Mouse (Mus musculus) layer of hippocampus, postnatal 14 days (tissue): ENCODE results near the gene Ctr9. TPM values are rescaled to one million over a fixed set of nuclear protein-coding genes. Genes with fewer than 3 reads are reported as not detected.

ENCODE experiments used
- DNase-seq, 2 experiments: peaks; one replicate each; pipeline ENCODE4 v3.0.0; 2021 to 2022; ENCODE audit warnings: low spot score in 2 of 2, mixed read lengths in 1 of 2
- long read RNA-seq, 2 experiments: library from polyadenylated mRNA; stranded (forward); transcript quantifications; one replicate each; pipeline ENCODE4 v2.0.0; 2021
- total RNA-seq, 2 experiments: library from RNA; stranded (reverse); gene quantifications; 2 replicates each; pipeline ENCODE4 v1.2.3; 2021

The Ctr9 gene
- 10 to 100 TPM; 51.6 to 55.8 TPM for total RNA-seq
- long read RNA-seq, experiment 1, full-length matches to known transcripts, result 24 of 32 reads
- long read RNA-seq, experiment 1, partial matches to known transcripts, result 3 of 32 reads
- long read RNA-seq, experiment 1, other reads (novel, unspliced or antisense), result 5 of 32 reads
- long read RNA-seq, experiment 2, full-length matches to known transcripts, result 15 of 23 reads
- long read RNA-seq, experiment 2, partial matches to known transcripts, result 3 of 23 reads
- long read RNA-seq, experiment 2, other reads (novel, unspliced or antisense), result 5 of 23 reads

DNA sequence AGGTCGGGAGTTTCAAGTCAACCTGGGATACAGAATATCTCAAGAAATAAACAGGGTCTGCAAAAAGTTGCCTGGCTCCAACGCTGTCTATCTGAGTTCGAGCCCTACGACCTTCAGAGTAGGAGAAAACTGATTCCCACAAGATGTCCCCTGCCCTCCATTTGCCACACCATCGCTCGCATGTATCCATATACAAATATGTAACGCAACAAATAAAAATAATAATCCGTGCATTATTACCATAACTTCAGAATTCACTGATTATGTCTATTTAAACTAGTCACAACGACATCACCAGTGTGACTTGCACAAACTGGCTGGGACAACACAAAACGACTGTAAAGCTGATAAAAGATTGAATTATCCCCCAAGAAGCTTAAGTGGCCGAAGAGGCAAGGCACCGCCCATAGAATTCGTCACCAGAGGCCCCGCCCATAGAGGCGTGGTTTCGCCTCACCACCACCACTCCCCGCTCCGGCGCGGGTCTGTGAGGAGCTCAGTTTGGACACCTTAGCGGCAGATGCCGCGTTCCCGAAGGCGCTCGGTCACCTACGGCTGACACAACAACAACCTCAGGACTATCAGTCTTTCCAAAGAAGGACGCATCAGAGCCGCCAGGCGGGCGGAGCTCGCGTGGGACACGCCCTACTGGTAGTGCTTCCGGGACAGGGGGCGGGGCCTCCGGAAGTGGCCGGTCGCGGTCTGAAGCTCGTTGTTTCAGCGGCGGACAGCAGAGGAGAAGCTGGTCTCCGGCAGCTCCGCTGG, at the start of gene Ctr9:
Gene Ctr9 (plus strand): TSS at position 671 of the 765 bp plus-strand sequence.
- DNase-seq, result peak; percentile 94 to 98

- no peak for DNase-seq
These were observed 47.7 kb upstream of the Ctr9 start for GRCm38 (mm10) chr7:110981036-110981435.

- no peak for DNase-seq
These were observed 46.6 kb upstream of the Ctr9 start, which contains the start of gene Mrvi1 for GRCm38 (mm10) chr7:110982053-110982705. Mrvi1 (minus strand) TSS chr7:110982461.

GRCm38 (mm10) chr7:110982764-110983163, 46.0 kb upstream of the Ctr9 start:
- peak; percentile 23 to 45 for DNase-seq

DNA sequence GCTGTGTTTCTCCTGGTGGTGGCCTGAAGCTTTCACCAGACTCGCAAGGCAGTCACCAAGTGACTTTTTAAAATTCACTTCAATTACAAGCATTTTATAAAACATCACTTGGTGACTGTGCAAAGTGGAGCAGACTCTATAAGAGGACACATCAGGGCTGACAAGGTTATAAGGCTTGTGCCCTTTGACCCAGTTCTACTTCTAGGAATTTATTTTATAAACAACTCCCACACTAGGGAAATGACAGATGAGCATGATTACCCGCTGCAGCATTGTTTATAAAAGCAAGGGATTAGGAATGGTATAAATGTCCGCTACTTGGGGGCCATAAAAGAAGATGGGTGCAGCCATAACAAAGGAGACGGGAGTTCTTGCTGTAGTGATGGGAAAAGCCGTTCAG, 45.1 kb upstream of the Ctr9 start:
- DNase-seq, result no peak

GRCm38 (mm10) chr7:110985581-110986265, 43.0 kb upstream of the Ctr9 start:
- no peak for DNase-seq

DNA sequence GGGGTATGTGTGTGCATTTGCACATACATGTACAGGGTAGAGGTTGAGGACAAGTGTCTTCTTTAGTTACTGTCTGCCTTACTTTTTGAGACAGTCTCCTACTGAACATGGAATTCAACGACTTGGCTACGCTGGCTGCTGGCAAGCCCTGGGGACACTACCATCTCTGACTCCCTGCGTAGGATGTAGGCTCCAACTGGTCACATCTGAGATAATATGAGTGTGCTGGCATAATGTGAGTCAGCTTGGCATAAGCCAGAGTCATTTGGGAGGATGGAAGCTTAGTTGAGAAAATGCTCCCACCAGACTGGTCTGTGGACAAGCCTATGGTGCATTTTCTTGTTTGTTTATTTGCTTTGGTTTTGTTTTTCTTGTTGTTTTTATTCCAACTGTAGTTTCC, 40.7 kb upstream of the Ctr9 start:
- DNase-seq, result peak in 1 of 2 experiments; percentile 33

- DNase-seq, result no peak
These were observed 39.4 kb upstream of the Ctr9 start for GRCm38 (mm10) chr7:110989286-110989879.

DNA sequence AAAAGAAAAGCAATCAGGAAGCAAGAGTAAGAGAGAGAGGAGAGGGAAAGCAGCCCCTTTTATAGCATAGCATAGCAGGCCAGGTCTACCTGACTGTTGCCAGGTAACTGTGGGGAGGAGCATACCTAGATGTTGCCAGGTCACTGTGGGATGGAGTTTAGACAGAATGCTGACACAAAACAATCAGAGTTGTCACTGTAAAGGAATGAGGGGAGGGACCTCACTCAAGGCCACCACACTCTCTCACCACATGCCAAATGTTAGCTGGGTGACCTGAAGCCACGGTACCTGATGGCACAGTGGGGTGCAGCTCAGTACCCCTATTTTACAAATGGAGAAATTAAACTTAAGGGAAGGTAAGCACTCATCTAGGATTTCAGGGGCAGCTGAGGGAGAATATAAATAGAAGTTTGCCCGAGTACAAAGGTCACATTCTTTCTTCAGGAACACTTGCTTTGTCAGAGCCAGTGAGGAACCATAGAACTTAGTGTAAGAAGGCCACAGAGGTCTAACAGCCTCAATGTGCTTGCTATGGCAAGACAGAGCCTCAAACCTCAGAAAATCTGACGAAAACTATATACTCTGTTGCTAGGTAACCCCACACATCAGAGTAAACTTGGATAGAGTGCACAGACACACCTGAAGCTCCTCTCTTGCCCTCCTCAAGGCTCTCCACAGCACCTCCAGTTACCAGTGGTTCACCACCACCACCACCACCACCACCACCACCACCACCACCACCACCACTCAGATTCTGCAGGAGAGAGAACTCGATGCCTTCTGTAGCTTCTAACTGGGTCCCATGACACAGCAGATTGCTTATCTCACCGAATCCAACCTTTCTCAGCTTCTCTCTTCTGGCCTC, 38.2 kb upstream of the Ctr9 start:
- DNase-seq, result no peak

DNA sequence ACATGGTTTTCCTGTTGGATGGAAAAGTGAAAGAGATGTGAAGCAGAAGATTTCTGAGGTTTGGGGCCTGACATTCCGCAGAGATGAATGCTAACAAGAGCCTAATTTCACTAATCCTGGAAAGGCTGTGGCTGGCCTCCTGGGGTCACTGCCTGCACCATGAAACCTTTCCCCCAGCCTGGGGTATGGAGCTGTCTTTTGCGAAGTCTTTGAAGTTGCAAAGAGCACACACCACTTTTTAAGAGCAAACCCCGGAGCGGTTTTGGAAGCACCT, 37.6 kb upstream of the Ctr9 start:
- DNase-seq, result no peak

- DNase-seq, result no peak
These were observed 29.6 kb upstream of the Ctr9 start for GRCm38 (mm10) chr7:110998887-110999827.

GRCm38 (mm10) chr7:111004136-111004840, 24.5 kb upstream of the Ctr9 start:
- DNase-seq, result no peak

DNA sequence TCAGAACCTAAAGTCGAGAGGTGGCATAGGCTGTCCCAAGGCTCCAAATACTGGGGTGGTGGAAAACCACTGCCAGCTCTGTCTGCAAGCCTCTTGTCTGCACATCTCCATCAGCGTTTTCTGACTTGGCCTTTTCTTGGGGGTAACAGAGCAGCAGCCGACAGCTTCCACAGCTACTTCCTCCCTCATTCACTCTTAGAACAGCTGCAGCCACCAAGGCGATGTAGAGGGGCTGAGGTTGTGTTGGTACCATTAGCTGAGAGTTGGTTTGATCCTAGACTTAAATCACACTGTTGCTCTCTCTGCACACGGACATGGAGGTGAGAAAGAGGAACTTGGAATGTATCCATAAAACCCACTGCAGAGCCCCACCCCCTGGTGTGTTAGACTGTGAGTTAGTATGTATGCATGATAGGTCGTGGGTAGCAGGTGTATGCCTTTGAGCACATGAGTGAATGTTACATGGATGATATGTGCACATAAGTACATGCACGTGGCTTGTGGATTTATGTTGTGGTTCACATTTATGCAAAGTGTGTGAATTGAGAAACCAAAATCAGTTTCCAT, 14.6 kb upstream of the Ctr9 start:
- DNase-seq, result no peak

GRCm38 (mm10) chr7:111014893-111015292, 13.9 kb upstream of the Ctr9 start:
- peak; percentile 81 to 89 for DNase-seq

DNA sequence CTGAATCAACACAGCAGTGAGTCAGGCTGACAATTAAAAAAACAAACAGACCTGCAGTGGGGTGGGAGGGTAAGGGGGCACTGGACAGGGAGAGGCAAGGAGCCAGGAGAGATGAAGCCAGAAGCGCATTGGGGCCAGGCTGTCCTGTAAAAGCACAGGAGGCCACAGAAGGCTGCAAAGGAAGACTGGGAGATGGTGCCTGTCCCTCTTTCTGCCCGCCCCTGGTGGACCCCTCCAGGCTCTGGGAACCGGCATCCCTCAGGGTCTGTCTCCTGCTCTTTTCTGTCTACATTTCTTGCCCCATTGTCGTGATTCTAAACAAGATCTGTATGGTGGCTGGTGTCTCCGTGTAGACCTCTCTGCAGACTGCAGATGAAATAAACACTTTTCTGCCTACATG, 13.0 kb upstream of the Ctr9 start:
- DNase-seq, result no peak

- DNase-seq, result no peak
These were observed 11.8 kb upstream of the Ctr9 start for GRCm38 (mm10) chr7:111016921-111017320.

- DNase-seq, result no peak
These were observed 7.9 kb upstream of the Ctr9 start for GRCm38 (mm10) chr7:111020814-111021213.

- DNase-seq, result peak in 1 of 2 experiments; percentile 28
These were observed 4.6 kb upstream of the Ctr9 start for GRCm38 (mm10) chr7:111024068-111024594.
